Mouse (Mus musculus) neural tube, embryonic 13.5 days (tissue): ENCODE measurements around the gene Cxcl17. TPM values are rescaled to one million over a fixed set of nuclear protein-coding genes. Genes with fewer than 3 reads are reported as not detected.

Source experiments
- ATAC-seq: fragments of 200-750 bp; cut with Nextera tagmentation; 2 replicates; pipeline ENCODE4 v1.8.0; 2017; ENCODE audit warnings: low read depth, mild to moderate bottlenecking, moderate TSS enrichment, moderate library complexity
- H3K27ac ChIP-seq: fragments of 300-500 bp; sonication (generic); replicated peaks from 2 replicates; pipeline ENCODE4 v1.5.1; 2015; ENCODE audit warnings: moderate library complexity, mild to moderate bottlenecking, inconsistent platforms
- H3K27me3 ChIP-seq: fragments of 300-500 bp; sonication (generic); 2 replicates; pipeline ENCODE4 v1.6.1; 2015; ENCODE audit warnings: mild to moderate bottlenecking, inconsistent platforms
- H3K36me3 ChIP-seq: fragments of 300-500 bp; sonication (generic); 2 replicates; pipeline ENCODE4 v1.6.1; 2015; ENCODE audit warnings: mild to moderate bottlenecking, inconsistent platforms
- H3K4me1 ChIP-seq: fragments of 300-500 bp; sonication (generic); replicated peaks from 2 replicates; pipeline ENCODE4 v1.6.1; 2015; ENCODE audit warnings: inconsistent platforms
- H3K4me2 ChIP-seq: fragments of 300-500 bp; sonication (generic); 2 replicates; pipeline ENCODE4 v1.6.1; 2015; ENCODE audit warnings: inconsistent platforms, mild to moderate bottlenecking, moderate library complexity
- H3K4me3 ChIP-seq: fragments of 300-500 bp; sonication (generic); 2 replicates; pipeline ENCODE4 v1.5.1; 2015; ENCODE audit warnings: mild to moderate bottlenecking, inconsistent platforms
- H3K9ac ChIP-seq: fragments of 300-500 bp; sonication (generic); 2 replicates; pipeline ENCODE4 v1.6.1; 2015; ENCODE audit warnings: moderate library complexity, mild to moderate bottlenecking, inconsistent platforms
- H3K9me3 ChIP-seq: fragments of 300-500 bp; sonication (generic); 2 replicates; pipeline ENCODE4 v1.6.1; 2016; ENCODE audit warnings: inconsistent platforms
- WGBS: fragments of 180-500 bp; shearing (Covaris S2); methylation state at CpG from one replicate; pipeline ENCODE4 v1.1.7; 2015; 5-methylcytosine and 5-hydroxymethylcytosine counted together
- polyA plus RNA-seq: library from polyadenylated mRNA; unstranded; fragments of >200 nt; fragmentation: Nextera tagmentation; extraction: Ambion mirVana; gene quantifications from 2 replicates; pipeline ENCODE4 v1.2.1, GENCODE M21; 2015

Gene Cxcl17
- polyA plus RNA-seq, 1 experiment from 2014 or later: 0.63 TPM

DNA sequence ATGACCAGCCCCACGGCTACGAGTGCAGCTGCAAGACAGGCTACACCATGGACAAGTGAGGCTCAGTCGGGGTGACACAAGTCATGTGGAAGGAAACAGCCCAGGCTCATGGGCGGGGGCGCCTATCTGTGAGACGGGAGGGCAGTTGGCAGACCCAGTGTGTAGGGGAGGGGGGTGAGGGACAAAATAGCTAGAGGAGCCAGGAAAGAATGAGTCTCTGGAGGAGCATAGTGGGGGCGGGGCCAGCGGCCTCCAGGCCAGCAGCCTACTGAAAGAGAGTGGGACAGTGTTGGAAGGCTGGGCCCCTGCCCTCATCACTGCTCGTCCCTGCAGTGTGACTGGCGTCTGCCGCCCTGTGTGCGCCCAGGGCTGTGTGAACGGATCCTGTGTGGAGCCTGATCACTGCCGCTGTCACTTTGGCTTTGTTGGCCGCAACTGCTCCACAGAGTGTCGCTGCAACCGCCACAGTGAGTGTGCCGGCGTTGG lies 53.9 kb downstream of the Cxcl17 start:
- 46% methylated on average over 19 of the region's 19 CpGs for WGBS
- ATAC-seq: peak; percentile 80
- H3K9me3 ChIP-seq: no peaks in the 10 kb centered on the region
- H3K9ac ChIP-seq: peak overlapping the region; percentile 38
- H3K36me3 ChIP-seq: peaks cover 97% of the 10 kb centered on the region
- H3K4me1 ChIP-seq: peaks cover 17% of the 10 kb centered on the region
- H3K27ac ChIP-seq: peak overlapping the region; percentile 69
- no peak overlapping the region for H3K4me3 ChIP-seq
- no peaks in the 10 kb centered on the region for H3K27me3 ChIP-seq
- peak overlapping the region; percentile 20; the same call in 1 of the 2 replicates for H3K4me2 ChIP-seq

Other genes with a start within 250 kb of the Cxcl17 start
- 28.0 and 29.4 TPM in 2 replicates for gene Pou2f2, start 233.2 kb downstream of the Cxcl17 start, polyA plus RNA-seq
- gene Dedd2, start 192.3 kb downstream of the Cxcl17 start, polyA plus RNA-seq: 16.6 and 17.7 TPM in 2 replicates
- gene Zfp526, start 191.5 kb downstream of the Cxcl17 start, polyA plus RNA-seq: 2.0 and 2.1 TPM in 2 replicates
- 16.5 and 16.8 TPM in 2 replicates for gene Gsk3a, start 175.0 kb downstream of the Cxcl17 start, polyA plus RNA-seq
- gene Erf, start 162.1 kb downstream of the Cxcl17 start, polyA plus RNA-seq: 4.9 and 8.0 TPM in 2 replicates
- 40.2 and 43.4 TPM in 2 replicates for gene Cic, start 145.2 kb downstream of the Cxcl17 start, polyA plus RNA-seq
- 525 and 535 TPM in 2 replicates for gene Pafah1b3, start 114.9 kb downstream of the Cxcl17 start, polyA plus RNA-seq
- 2.1 and 2.9 TPM in 2 replicates for gene Prr19, start 111.5 kb downstream of the Cxcl17 start, polyA plus RNA-seq
- 51.7 and 52.2 TPM in 2 replicates for gene Tmem145, start 106.8 kb downstream of the Cxcl17 start, polyA plus RNA-seq
- gene Megf8, start 95.7 kb downstream of the Cxcl17 start, polyA plus RNA-seq: 18.3 TPM in 2 replicates
- not detected in 2 replicates for gene Cnfn, start 43.2 kb downstream of the Cxcl17 start, polyA plus RNA-seq
- gene Lipe, start 14.2 kb downstream of the Cxcl17 start, polyA plus RNA-seq: 9.9 and 11.4 TPM in 2 replicates
- 1.5 and 2.2 TPM in 2 replicates for gene Ceacam1, start 64.7 kb upstream of the Cxcl17 start, polyA plus RNA-seq
- gene Ceacam2, start 127.0 kb upstream of the Cxcl17 start, polyA plus RNA-seq: 0.14 TPM in 1 of 2 replicates, not detected in the other
- not detected in 2 replicates for gene Erich4, start 203.0 kb upstream of the Cxcl17 start, polyA plus RNA-seq
- 35.3 and 42.2 TPM in 2 replicates for gene Dmac2, start 206.5 kb upstream of the Cxcl17 start, polyA plus RNA-seq
- gene B3gnt8, start 213.8 kb upstream of the Cxcl17 start, polyA plus RNA-seq: 2.9 and 6.3 TPM in 2 replicates
- gene Bckdha, start 246.1 kb upstream of the Cxcl17 start, polyA plus RNA-seq: 45.9 and 50.7 TPM in 2 replicates
- gene Exosc5, start 246.3 kb upstream of the Cxcl17 start, polyA plus RNA-seq: 41.8 and 45.1 TPM in 2 replicates